Mouse (Mus musculus) E14TG2a.4 (cell line): ENCODE data around the gene Lamb3.

Source experiments
- H3K27me3 ChIP-seq: 2 replicates; pipeline ENCODE4 v1.6.1; 2014; ENCODE audit warnings: low read length, control low read depth; ENCODE audit not compliant: insufficient read depth
- H3K36me3 ChIP-seq: 2 replicates; pipeline ENCODE4 v1.6.1; 2014; ENCODE audit warnings: low read length, control low read depth; ENCODE audit not compliant: insufficient read depth
- H3K4me1 ChIP-seq: replicated peaks from 2 replicates; pipeline ENCODE4 v1.6.1; 2014; ENCODE audit warnings: low read depth, low read length, control low read depth
- H3K4me3 ChIP-seq: replicated peaks from 2 replicates; pipeline ENCODE4 v1.5.1; 2014; ENCODE audit warnings: mild to moderate bottlenecking, low read length
- H3K9me3 ChIP-seq: 2 replicates; pipeline ENCODE4 v1.6.1; 2014; ENCODE audit warnings: low read length, control low read depth
- CTCF ChIP-seq: conservative IDR thresholded peaks from 2 replicates; pipeline ENCODE4 v1.5.1; 2014; ENCODE audit warnings: low read length
- NANOG ChIP-seq: IDR thresholded peaks from 2 replicates; pipeline ENCODE4 v1.6.1; 2014; ENCODE audit warnings: borderline replicate concordance, low read length, mixed read lengths
- POU5F1 ChIP-seq: IDR thresholded peaks from 2 replicates; pipeline ENCODE4 v1.6.1; 2014; ENCODE audit warnings: low read length, borderline replicate concordance

Gene Lamb3

DNA sequence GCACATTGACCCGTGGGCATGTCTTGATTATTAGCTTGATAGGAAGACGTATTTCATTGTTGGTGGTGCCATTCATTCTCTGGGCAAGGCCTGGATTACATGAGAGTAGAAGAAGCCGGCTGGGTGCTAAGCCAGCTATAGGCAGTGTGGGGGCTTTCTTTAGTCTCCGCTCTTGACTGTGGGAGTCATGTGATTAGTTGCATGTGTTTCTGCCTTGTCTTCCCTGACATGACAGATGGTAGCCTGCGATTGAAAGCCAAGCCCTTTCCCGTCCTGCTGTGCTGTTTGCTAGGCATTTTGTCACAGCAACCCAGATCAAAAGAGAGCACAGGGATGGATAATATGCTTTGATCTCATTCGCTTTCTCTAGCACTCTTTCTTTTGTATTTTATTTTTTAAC, 97.9 kb downstream of the Lamb3 start:
- Histone ChIP-seq H3K36me3 (no peaks in the 10 kb centered on the region), H3K9me3 (no peaks in the 10 kb centered on the region), H3K4me3 (no peak overlapping the region), H3K27me3 (peaks cover 9% of the 10 kb centered on the region), H3K4me1 (peaks cover 15% of the 10 kb centered on the region)
- TF ChIP-seq CTCF (no peak), NANOG (no peak), POU5F1 (no peak)

DNA sequence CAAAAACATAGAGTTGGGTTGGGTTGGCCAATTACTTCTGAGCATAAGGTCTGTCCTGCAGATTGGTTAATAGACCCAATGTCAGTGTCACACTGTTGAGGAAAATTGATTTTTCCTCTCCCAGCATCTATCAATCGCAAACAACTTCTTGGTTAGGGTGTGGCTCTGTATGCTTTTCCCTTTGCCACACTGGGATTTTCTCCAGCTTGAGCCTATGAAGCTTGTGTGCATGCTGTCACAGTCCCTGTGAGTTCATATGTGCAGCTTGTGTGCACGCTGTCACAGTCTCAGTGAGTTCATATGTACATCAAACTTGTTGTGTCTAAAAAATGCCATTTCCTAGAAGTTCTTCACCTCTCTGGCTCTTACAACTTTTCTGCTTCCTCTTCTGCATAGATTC, 99.3 kb downstream of the Lamb3 start:
- Histone ChIP-seq H3K27me3 (peaks cover 12% of the 10 kb centered on the region), H3K4me1 (peaks cover 7% of the 10 kb centered on the region), H3K9me3 (no peaks in the 10 kb centered on the region), H3K36me3 (no peaks in the 10 kb centered on the region), H3K4me3 (no peak overlapping the region)
- no peak for TF ChIP-seq POU5F1
- TF ChIP-seq NANOG, result no peak
- TF ChIP-seq CTCF, result no peak

DNA sequence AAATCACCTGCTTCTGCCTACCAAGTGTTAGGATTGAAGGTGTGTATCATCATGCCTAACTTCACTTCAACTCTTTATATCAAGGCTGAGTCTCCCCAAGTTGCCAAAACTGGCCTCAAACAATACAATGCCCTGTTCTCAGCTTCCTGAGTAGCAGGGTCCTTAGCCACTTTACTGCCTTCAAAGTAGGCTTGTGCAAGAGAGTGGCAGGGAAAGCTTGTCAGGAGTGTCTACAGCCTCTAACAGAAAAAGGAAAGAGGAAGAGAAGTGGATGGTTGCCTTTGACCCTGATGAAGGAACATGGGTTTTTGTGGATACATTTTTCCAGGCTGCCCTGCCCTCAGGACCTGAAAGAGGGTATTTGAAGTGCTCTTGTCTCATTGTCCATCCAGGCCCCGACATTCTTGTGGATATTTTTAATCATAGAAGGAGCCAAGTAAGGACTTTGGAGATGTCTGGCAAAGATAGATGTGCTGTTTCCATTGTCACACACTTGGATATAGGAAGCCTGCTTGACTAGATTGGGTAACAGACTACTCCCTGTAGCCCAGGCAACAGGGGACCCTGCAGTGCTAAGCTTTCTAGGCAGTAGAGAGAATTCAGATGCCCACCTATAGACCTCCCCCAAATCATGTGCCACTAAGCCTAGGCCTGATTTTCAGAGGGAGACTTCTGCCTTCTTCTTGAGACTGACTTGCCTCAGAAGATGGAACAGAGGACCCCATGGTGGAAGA, 102.5 kb downstream of the Lamb3 start:
- no peaks in the 10 kb centered on the region for H3K36me3 ChIP-seq
- H3K4me3 ChIP-seq, result no peak overlapping the region
- no peaks in the 10 kb centered on the region for H3K9me3 ChIP-seq
- TF ChIP-seq CTCF, result no peak
- no peak for TF ChIP-seq POU5F1
- no peak for TF ChIP-seq NANOG
- H3K27me3 ChIP-seq, result peaks cover 4% of the 10 kb centered on the region
- no peaks in the 10 kb centered on the region; the same call in 1 of the 2 replicates for H3K4me1 ChIP-seq

DNA sequence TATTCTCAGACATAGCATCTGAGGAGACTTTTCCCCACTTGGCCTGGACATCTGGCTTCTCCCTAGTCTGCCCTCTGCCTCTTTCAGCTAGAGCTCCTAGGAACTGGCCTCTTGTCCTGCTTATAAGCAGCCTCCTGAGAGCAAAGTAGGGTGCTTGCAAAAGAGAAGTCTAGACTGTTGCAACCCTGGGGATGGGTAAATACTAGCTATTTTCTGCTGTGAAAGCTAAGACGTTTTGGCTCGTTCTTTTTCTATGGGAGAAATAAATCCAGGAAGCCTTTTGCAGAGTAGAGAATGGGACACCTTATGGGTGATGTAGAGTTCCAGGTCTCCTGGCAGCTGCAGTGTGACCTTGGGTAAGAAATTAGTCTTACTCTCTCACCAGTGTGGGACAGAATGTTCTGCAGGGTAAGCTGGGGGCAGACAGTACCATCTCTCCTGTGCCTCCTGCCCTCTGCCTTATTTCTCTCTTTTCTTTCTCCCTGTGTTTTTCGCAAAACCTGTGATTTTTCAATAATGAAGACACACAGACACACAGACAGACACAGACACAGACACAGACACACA, 103.1 kb downstream of the Lamb3 start:
- TF ChIP-seq POU5F1 (no peak), CTCF (no peak), NANOG (no peak)
- Histone ChIP-seq H3K36me3 (no peaks in the 10 kb centered on the region), H3K9me3 (no peaks in the 10 kb centered on the region), H3K4me3 (no peak overlapping the region), H3K4me1 (no peaks in the 10 kb centered on the region), H3K27me3 (peaks cover 4% of the 10 kb centered on the region)

DNA sequence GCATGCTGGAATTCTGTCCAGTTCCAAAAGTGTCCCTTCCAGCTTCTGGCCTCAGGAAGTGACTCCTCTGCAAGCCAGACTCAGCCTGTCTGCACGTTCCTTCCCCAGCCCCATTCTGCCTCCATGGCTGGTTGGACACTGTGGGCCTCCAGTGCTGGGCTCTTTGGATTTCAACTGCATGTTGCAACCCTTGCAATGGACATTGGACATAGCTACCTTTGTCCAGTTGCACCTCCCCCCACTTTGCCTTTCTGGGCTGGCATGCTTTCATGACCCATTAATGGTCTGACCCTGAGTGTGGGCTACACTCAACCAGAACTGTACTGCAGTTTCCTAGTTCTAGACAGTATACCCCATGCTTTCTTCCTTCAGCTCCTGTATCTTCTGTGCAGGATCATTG, 104.1 kb downstream of the Lamb3 start:
- no peaks in the 10 kb centered on the region for H3K36me3 ChIP-seq
- peaks cover 4% of the 10 kb centered on the region for H3K27me3 ChIP-seq
- TF ChIP-seq CTCF (no peak), NANOG (no peak), POU5F1 (no peak)
- no peak overlapping the region for H3K4me3 ChIP-seq
- H3K9me3 ChIP-seq, result no peaks in the 10 kb centered on the region
- H3K4me1 ChIP-seq, result no peaks in the 10 kb centered on the region

DNA sequence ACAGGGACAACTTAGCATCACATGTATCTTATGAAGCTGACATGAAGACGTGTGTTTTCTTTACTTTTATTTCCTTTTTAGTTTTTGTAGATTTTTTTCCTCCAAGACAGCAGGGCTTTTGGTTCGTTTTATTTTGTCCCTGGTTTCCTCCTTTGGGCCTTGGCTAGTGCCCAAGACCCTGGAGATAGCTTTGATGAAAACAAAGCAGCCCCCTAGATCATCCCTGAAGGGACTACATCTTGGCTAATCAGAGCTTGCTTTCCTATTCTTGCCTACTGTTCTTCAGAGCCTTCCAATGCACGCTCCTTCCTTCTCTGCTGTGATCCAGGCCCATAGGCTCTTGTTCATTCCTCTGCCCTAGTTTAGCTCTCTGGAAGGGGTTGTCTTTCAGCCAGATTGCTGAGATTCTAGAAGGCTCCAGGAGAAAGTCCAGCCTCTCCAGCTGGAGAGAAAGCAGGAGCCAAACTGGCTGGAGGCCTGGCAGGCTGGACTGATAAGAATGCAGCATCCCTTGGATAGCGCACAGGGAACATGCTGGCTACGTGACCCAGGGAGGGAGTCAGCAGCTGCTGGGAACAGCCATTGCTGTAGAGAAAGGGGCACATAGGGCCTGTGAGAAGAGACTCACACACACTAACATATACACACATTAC, 108.3 kb downstream of the Lamb3 start:
- no peaks in the 10 kb centered on the region for H3K36me3 ChIP-seq
- H3K4me3 ChIP-seq, result no peak overlapping the region
- peaks cover 11% of the 10 kb centered on the region for H3K27me3 ChIP-seq
- H3K9me3 ChIP-seq, result no peaks in the 10 kb centered on the region
- TF ChIP-seq POU5F1 (no peak), CTCF (no peak), NANOG (no peak)
- H3K4me1 ChIP-seq, result no peaks in the 10 kb centered on the region

DNA sequence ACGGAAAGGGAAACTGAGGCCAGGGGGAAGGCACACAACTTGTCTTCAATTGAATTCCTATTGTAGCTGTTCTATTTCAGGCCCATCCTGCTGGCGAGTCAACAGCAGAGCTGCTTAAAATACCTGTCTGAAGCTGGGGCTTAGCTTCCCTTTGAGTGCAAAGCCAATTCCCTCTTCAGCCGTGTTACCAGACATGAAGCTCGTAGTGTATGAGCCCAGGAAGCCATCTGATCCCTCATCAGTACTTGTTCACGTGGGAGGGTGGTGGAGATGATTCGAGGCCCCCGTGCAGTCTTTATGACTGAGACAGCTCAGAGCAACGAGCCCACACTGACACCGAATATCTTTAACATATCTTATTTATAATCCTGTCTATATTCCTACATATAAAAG, 108.9 kb downstream of the Lamb3 start:
- Histone ChIP-seq H3K36me3 (no peaks in the 10 kb centered on the region), H3K9me3 (no peaks in the 10 kb centered on the region), H3K4me1 (no peaks in the 10 kb centered on the region), H3K4me3 (no peak overlapping the region), H3K27me3 (peaks cover 12% of the 10 kb centered on the region)
- TF ChIP-seq NANOG (no peak), POU5F1 (no peak), CTCF (no peak)

DNA sequence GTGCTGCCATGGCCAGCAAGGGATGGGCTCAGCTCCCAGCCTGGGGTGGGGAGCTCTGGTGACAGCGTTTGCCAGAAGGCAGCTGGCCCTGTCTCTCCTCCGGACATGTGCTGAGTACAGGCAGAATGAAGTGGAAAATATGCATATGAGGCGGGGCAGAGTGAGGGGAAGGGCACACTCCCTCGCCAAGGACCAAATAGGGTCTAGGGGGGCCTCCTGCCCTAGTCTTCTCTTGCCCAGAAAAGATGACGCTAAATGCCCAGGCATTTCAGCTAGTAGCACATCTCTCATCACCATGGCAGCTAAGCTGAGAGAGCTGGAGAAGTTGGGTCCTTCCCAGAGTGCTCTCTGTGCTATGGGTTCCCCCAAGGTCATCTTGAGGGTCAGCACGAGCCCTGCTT, 109.7 kb downstream of the Lamb3 start:
- Histone ChIP-seq H3K4me1 (no peaks in the 10 kb centered on the region), H3K36me3 (no peaks in the 10 kb centered on the region), H3K9me3 (no peaks in the 10 kb centered on the region), H3K4me3 (no peak overlapping the region), H3K27me3 (peaks cover 12% of the 10 kb centered on the region)
- no peak for TF ChIP-seq POU5F1
